Comparison of ENCODE assay signal across 13 mouse cellular contexts in the genomic region with DNA sequence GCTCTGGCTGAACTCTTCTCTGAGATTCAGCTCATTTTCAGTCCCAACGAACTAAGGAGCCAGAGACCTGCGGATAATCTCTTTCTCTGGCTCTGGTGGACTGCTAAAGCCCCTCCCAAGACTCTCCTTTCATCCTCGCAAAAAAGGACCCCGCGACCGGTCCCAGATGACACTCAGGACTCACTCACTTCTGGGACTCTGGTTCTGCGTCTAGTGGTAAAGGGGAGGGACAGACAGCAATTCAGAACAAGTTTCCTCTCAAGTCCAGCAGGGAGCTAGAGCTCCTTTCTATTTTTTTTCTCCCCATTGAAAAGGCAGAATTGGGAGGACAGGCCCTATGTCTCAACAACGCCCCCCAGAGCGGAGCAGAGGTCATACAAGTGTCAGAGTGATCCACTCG. TPM values are rescaled to one million over a fixed set of nuclear protein-coding genes. Genes with fewer than 3 reads are reported as not detected.
DNase-seq lines count a peak whose midpoint lies in the region; ATAC-seq lines count a peak whose summit lies in the region.
"Had no signal": no experiment of that assay in that cellular context is flagged by ENCODE, and none has a peak within 500 bp of the region (broad histone marks: within the 10 kb centered on the region; RNA-seq: fewer than 3 reads in every experiment).

No protein-coding gene starts in this region.

- peaks cover 31% of the 10 kb centered on the region for H3K4me1 ChIP-seq in forebrain, embryonic 14.5 days (ENCODE audit: control insufficient read depth, insufficient read depth, low read length)

- ATAC-seq in forebrain, embryonic 14.5 days = no peak

- no peaks in the 10 kb centered on the region for H3K36me3 ChIP-seq in forebrain, embryonic 14.5 days (ENCODE audit: control insufficient read depth, insufficient read depth, low read length)
- H3K36me3 ChIP-seq in splenic B cell, adult 2 months (ENCODE audit: control insufficient read depth, insufficient read depth, low read length, poor library complexity, severe bottlenecking) = no peaks in the 10 kb centered on the region
- H3K36me3 ChIP-seq: liver, embryonic 13.5 days had no signal

- peak overlapping the region; percentile 96 for H3K27ac ChIP-seq in forebrain, embryonic 14.5 days (ENCODE audit: low read depth, low read length)
- H3K27ac ChIP-seq: liver, embryonic 13.5 days had no signal

- peak overlapping the region; percentile 40 for H3K9ac ChIP-seq in forebrain, embryonic 14.5 days (ENCODE audit: low read length)
- H3K9ac ChIP-seq: liver, embryonic 13.5 days had no signal

- peaks cover 36% of the 10 kb centered on the region for H3K27me3 ChIP-seq in forebrain, embryonic 14.5 days (replicated peaks; ENCODE audit: control insufficient read depth, insufficient read depth, low read length)
- peaks cover 4% of the 10 kb centered on the region; the same call in 1 of the 2 replicates for H3K27me3 ChIP-seq in splenic B cell, adult 2 months (ENCODE audit: control insufficient read depth, insufficient read depth, low read length, poor library complexity, severe bottlenecking)
- H3K27me3 ChIP-seq: CH12.LX had no signal

- peak overlapping the region; percentile 70 for H3K4me2 ChIP-seq in forebrain, embryonic 14.5 days (ENCODE audit: low read length)

- WGBS in forebrain, embryonic 14.5 days = 0% methylated on average over 10 of the region's 10 CpGs

- no peaks in the 10 kb centered on the region for H3K9me3 ChIP-seq in forebrain, embryonic 14.5 days (replicated peaks; ENCODE audit: control insufficient read depth, low read length)
- H3K9me3 ChIP-seq: liver, embryonic 13.5 days had no signal

- peak; percentile 9 for DNase-seq in kidney, adult 9 months
- DNase-seq in kidney, postnatal 14 days = no peak
- peak; percentile 70 for DNase-seq in forebrain, embryonic 14.5 days (ENCODE audit: low spot score)
- peak; percentile 28 for DNase-seq in mesoderm, embryonic 11.5 days (ENCODE audit: low read depth, low spot score)
- DNase-seq in splenic B cell, adult 2 months (ENCODE audit: low read depth, low spot score) = peak; percentile 36
- DNase-seq in left cerebral cortex, adult 9 months (ENCODE audit: low spot score in 2 of 2) = no peak
- no peak for DNase-seq in urinary bladder, postnatal 4 days (ENCODE audit: low spot score in 2 of 2)
- DNase-seq: kidney, postnatal 10 days; liver, embryonic 13.5 days; lung, postnatal 4 days; thymus, postnatal 14 days had no signal

- H3K4me3 ChIP-seq in forebrain, embryonic 14.5 days (ENCODE audit: low read depth, low read length) = peak overlapping the region; percentile 65

RNA-seq across cellular contexts. Expression of a gene that starts 1.4 kb away (rescaled TPM):
- 80.6 and 88.7 TPM in 2 replicates for polyA plus RNA-seq in forebrain, embryonic 14.5 days (2014; fragmentation: Nextera tagmentation; extraction: Ambion mirVana)
- polyA plus RNA-seq: gonadal fat pad, adult 2 months; liver, embryonic 13.5 days had no signal

Comparison
In these comparisons a context has a peak if more than half of its experiments do, and no peak if none do; other contexts are left out.
1. DNase-seq: peak in kidney, adult 9 months (single experiment), forebrain, embryonic 14.5 days (single experiment), mesoderm, embryonic 11.5 days (single experiment) and splenic B cell, adult 2 months (single experiment); none in kidney, postnatal 14 days (single experiment), left cerebral cortex, adult 9 months (0 of 2) and urinary bladder, postnatal 4 days (0 of 2).